Mouse (Mus musculus) megakaryocyte, embryonic 14.5 days (primary cell): Measurements from ENCODE around the gene Wdr83os. TPM values are rescaled to one million over a fixed set of nuclear protein-coding genes. Genes with fewer than 3 reads are reported as not detected.
A peak's percentile ranks its signal among the peaks of the same experiment; 100 is the strongest.

Experiments
- H3K27me3 ChIP-seq: replicated peaks from 2 replicates; pipeline ENCODE3; 2012; ENCODE audit warnings: inconsistent platforms
- H3K36me3 ChIP-seq: replicated peaks from 2 replicates; pipeline ENCODE3; 2012; ENCODE audit warnings: low read length, inconsistent platforms, mixed read lengths
- H3K4me1 ChIP-seq: 2 replicates; pipeline ENCODE4 v1.6.1; 2012; ENCODE audit warnings: inconsistent platforms
- H3K4me3 ChIP-seq: replicated peaks from 2 replicates; pipeline ENCODE3; 2012; ENCODE audit warnings: moderate library complexity, mild to moderate bottlenecking, inconsistent platforms
- H3K9me3 ChIP-seq: 2 replicates; pipeline ENCODE4 v1.6.1; 2012; ENCODE audit warnings: inconsistent platforms
- FLI1 ChIP-seq: IDR thresholded peaks from 2 replicates; pipeline ENCODE4 v1.6.1; 2012; ENCODE audit warnings: low read length, inconsistent platforms, mixed read lengths
- GATA1 ChIP-seq: IDR thresholded peaks from 3 replicates; pipeline ENCODE4 v1.6.1; 2012; ENCODE audit warnings: mixed read lengths, low read length, inconsistent platforms, borderline replicate concordance
- polyA plus RNA-seq: library from polyadenylated mRNA; stranded (reverse); fragments of >175 nt; gene quantifications from 2 replicates; pipeline ENCODE4 v1.2.3, GENCODE M21; 2012; ENCODE audit warnings: low replicate concordance; ENCODE audit not compliant: insufficient read depth

Gene Wdr83os
- 8.8 and 10.6 TPM in 2 replicates for polyA plus RNA-seq

DNA sequence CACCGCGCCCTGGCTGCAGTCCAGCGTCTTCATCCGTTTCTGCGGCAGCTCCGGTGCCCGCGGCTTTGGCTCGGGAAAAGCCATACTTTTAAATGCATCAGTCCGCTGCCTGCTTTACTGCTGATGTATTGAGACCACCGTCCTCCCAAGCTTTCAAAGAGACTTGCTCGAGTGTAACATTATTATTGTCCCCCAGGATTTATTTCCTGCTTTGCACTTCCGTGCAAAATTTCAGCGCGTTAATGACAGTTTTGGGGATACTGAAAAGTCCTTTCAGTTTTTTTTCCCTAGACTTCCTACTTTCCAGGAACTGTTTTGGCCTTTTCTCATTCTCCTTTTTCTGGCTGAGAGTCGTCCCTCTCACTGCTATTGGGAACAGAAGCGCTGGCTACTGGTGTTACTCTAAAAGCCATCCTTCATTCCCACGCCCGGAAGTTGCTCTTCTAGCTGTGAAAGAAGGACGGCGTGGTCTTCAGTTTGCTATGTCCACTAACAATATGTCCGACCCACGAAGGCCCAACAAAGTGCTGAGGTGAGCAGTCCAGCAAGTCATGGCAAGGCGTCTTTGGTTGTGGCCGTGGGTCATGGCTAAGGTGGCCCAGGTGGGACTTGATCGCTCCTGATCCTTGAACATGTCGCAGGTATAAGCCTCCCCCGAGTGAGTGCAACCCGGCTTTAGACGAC lies at the start of gene Wdr83os:
TSS of gene Wdr83os (plus strand) at position 209 of the 684 bp plus-strand sequence.
- H3K4me3 ChIP-seq = peak within 1 kb of the TSS; percentile 99
- TF ChIP-seq GATA1 = no peak
- no peak for TF ChIP-seq FLI1
- H3K36me3 ChIP-seq = peaks cover 42% of the 10 kb centered on the region
- H3K9me3 ChIP-seq = no peaks in the 10 kb centered on the region
- no peaks in the 10 kb centered on the region for H3K27me3 ChIP-seq
- peaks cover 77% of the 10 kb centered on the region for H3K4me1 ChIP-seq

- Histone ChIP-seq H3K27me3 (no peaks in the 10 kb centered on the region), H3K4me3 (no peak overlapping the region), H3K4me1 (peaks cover 61% of the 10 kb centered on the region), H3K9me3 (no peaks in the 10 kb centered on the region), H3K36me3 (peaks cover 55% of the 10 kb centered on the region)
- TF ChIP-seq FLI1 (no peak), GATA1 (no peak)
Observed at GRCm38 (mm10) chr8:85032622-85033311, 47.8 kb upstream of the Wdr83os start.

DNA sequence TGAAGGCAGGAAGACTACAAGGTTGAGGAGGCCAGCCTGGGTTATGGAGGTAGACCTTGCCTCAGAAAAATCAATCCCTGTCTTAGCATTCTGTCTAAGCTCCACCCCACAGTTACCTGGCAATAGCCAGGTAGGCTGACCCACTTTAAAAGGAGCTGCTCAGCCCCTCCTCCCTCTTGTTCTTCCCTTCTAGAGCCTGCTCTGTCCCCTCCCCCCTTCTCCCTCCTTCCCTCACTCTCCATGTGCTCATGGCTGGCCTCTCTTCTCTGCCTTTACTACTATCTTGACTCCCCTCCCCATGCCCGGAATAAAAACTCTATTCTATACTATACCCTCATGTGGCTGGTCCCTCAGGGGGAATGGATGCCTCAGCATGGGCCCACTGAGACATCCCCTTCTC lies 46.7 kb upstream of the Wdr83os start:
- peaks cover 59% of the 10 kb centered on the region for H3K4me1 ChIP-seq
- TF ChIP-seq GATA1 (no peak), FLI1 (no peak)
- H3K27me3 ChIP-seq = no peaks in the 10 kb centered on the region
- no peaks in the 10 kb centered on the region for H3K9me3 ChIP-seq
- no peak overlapping the region for H3K4me3 ChIP-seq
- peaks cover 51% of the 10 kb centered on the region for H3K36me3 ChIP-seq

DNA sequence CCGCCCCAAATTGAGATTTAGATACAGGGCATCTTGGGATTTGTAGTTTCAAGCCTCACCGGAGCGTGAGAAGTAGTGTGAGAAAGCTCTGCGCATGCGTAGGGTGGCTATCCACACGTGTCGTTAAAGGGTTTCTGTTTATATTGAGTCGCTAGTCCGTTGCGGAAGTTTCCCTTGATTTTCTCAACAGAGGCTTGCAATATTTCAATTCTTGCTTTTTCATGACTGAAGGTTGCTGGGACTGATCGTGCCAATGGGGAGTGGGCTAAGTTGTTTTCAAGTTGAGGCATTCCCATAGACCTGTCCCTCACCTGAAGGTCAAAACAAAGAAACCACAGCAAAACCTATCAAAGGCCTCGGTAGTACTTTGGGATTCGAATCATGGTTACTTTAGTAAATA lies 45.8 kb upstream of the Wdr83os start:
- Histone ChIP-seq H3K4me3 (peak overlapping the region; percentile 96), H3K36me3 (peaks cover 43% of the 10 kb centered on the region), H3K4me1 (peaks cover 57% of the 10 kb centered on the region), H3K27me3 (no peaks in the 10 kb centered on the region), H3K9me3 (no peaks in the 10 kb centered on the region)
- TF ChIP-seq GATA1 (no peak), FLI1 (no peak)

DNA sequence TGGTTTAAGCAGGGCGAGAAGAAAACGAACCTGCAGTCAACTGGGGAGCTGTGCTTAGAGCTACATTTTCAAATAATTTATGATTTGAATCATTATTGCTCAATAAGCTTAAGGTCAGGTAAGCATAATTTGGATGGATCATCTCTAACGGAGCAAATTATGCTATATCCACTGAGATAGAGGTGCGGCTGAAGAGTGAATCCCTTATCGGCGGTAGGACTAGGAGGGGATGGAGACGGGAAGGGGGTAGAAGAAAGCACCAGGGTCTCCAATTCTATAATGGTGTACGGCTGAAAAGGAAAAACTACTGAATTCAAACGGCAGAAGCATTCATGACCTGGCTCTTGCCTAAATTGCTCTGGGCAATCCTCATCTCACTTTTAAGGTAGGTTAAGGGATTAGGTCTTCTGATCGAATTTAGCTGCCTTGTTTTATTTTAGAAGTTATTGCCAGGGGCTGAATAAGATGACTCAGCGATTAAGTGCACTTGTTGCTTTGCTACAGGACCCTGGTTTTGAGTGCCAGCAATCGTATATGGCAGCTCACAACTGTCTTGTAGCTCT lies 45.3 kb upstream of the Wdr83os start:
- Histone ChIP-seq H3K36me3 (peaks cover 43% of the 10 kb centered on the region), H3K4me3 (peak overlapping the region; percentile 96), H3K4me1 (peaks cover 57% of the 10 kb centered on the region), H3K9me3 (no peaks in the 10 kb centered on the region), H3K27me3 (no peaks in the 10 kb centered on the region)
- TF ChIP-seq FLI1 (no peak), GATA1 (no peak)

- no peaks in the 10 kb centered on the region for H3K27me3 ChIP-seq
- no peaks in the 10 kb centered on the region for H3K9me3 ChIP-seq
- H3K4me3 ChIP-seq = peak overlapping the region; percentile 96
- TF ChIP-seq FLI1 (no peak), GATA1 (no peak)
- H3K36me3 ChIP-seq = peaks cover 43% of the 10 kb centered on the region
- H3K4me1 ChIP-seq = peaks cover 59% of the 10 kb centered on the region
Observed at GRCm38 (mm10) chr8:85035728-85036310, 44.7 kb upstream of the Wdr83os start.

DNA sequence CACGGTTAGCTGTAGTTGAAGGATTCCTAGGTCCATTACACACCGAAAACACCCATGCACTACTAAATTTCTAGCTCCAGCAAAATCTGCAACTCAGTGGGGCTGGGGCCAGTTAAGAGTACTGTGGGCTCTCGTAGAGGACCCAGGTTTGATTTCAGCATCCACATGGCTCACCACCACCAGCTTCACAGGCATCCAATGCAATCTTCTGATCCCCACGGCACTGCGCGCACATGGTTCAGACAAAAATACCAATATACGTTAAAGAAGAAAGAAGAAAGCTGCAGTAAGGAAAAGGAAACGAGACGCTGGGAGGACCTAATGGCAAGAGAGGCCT lies 44.2 kb upstream of the Wdr83os start:
- no peaks in the 10 kb centered on the region for H3K27me3 ChIP-seq
- no peak for TF ChIP-seq GATA1
- no peak for TF ChIP-seq FLI1
- peaks cover 63% of the 10 kb centered on the region for H3K4me1 ChIP-seq
- H3K4me3 ChIP-seq = peak overlapping the region; percentile 96
- peaks cover 44% of the 10 kb centered on the region for H3K36me3 ChIP-seq
- H3K9me3 ChIP-seq = no peaks in the 10 kb centered on the region

GRCm38 (mm10) chr8:85036718-85037365 lies 43.7 kb upstream of the Wdr83os start, which contains the start of gene Tnpo2:
Tnpo2 (plus strand) TSS chr8:85036915.
- Histone ChIP-seq H3K27me3 (no peaks in the 10 kb centered on the region), H3K36me3 (peaks cover 44% of the 10 kb centered on the region), H3K9me3 (no peaks in the 10 kb centered on the region), H3K4me3 (peak within 1 kb of the TSS; percentile 96), H3K4me1 (peaks cover 63% of the 10 kb centered on the region)
- TF ChIP-seq GATA1 = no peak
- TF ChIP-seq FLI1 = no peak

- TF ChIP-seq FLI1 (no peak), GATA1 (no peak)
- peaks cover 62% of the 10 kb centered on the region for H3K4me1 ChIP-seq
- peak overlapping the region; percentile 96 for H3K4me3 ChIP-seq
- H3K9me3 ChIP-seq = no peaks in the 10 kb centered on the region
- H3K27me3 ChIP-seq = no peaks in the 10 kb centered on the region
- H3K36me3 ChIP-seq = peaks cover 44% of the 10 kb centered on the region
Observed at GRCm38 (mm10) chr8:85037366-85037680, 43.2 kb upstream of the Wdr83os start.

- H3K9me3 ChIP-seq = no peaks in the 10 kb centered on the region
- peaks cover 60% of the 10 kb centered on the region for H3K4me1 ChIP-seq
- TF ChIP-seq GATA1 (no peak), FLI1 (no peak)
- no peaks in the 10 kb centered on the region for H3K27me3 ChIP-seq
- peak overlapping the region; percentile 96 for H3K4me3 ChIP-seq
- peaks cover 43% of the 10 kb centered on the region for H3K36me3 ChIP-seq
Observed at GRCm38 (mm10) chr8:85037681-85038531, 42.6 kb upstream of the Wdr83os start.
